Comparison of ENCODE assay signal across 8 mouse cellular contexts in the genomic region with DNA sequence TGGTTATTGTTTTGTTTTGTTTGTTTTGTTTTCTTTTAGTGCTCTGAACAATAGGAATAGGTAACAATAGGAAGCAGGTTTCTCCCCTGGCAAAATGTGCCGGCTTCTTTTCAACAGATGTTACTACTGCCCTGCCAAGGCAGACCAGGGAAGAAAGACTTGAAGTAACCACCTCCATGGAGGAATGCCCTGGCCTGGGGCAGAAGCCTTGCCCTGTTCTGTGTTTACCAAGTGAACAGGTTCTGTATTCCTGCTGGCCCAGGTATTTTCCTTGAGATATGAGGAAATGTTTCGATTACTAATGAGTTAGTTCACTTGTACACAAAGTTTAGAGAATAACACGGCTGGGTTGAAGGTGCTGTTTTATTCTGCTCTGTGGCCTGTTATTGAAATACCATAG. TPM values are rescaled to one million over a fixed set of nuclear protein-coding genes. Genes with fewer than 3 reads are reported as not detected.
A peak's percentile ranks its signal among the peaks of the same experiment; 100 is the strongest.
DNase-seq lines count a peak whose midpoint lies in the region; ATAC-seq and TF ChIP-seq lines count a peak whose summit lies in the region.

No protein-coding gene starts in this region.

- WGBS in heart, embryonic 16.5 days, result 62% methylated on average over 3 of the region's 3 CpGs
- WGBS in hindbrain, embryonic 10.5 days, result 64% methylated on average over 3 of the region's 3 CpGs
- whole genome bisulfite sequencing in midbrain, postnatal 0 days, result 58% methylated on average over 3 of the region's 3 CpGs

- H3K4me1 ChIP-seq in heart, embryonic 16.5 days (ENCODE audit: control insufficient read depth, insufficient read depth, low read length), result peaks cover 10% of the 10 kb centered on the region
- H3K4me1 ChIP-seq in hindbrain, embryonic 10.5 days (replicated peaks), result peaks cover 25% of the 10 kb centered on the region
- peaks cover 7% of the 10 kb centered on the region; the same call in 1 of the 2 replicates for H3K4me1 ChIP-seq in midbrain, postnatal 0 days (ENCODE audit: insufficient read depth, low read length)

- H3K4me3 ChIP-seq in heart, embryonic 16.5 days (ENCODE audit: low read length), result no peak overlapping the region
- H3K4me3 ChIP-seq in hindbrain, embryonic 10.5 days, result peak overlapping the region; percentile 81
- H3K4me3 ChIP-seq in midbrain, postnatal 0 days (ENCODE audit: low read depth, low read length), result peak overlapping the region; percentile 72

- no peaks in the 10 kb centered on the region for H3K27me3 ChIP-seq in heart, embryonic 16.5 days (ENCODE audit: control insufficient read depth, insufficient read depth, low read length)
- no peaks in the 10 kb centered on the region for H3K27me3 ChIP-seq in hindbrain, embryonic 10.5 days (ENCODE audit: insufficient read depth, poor library complexity, severe bottlenecking)
- H3K27me3 ChIP-seq in midbrain, postnatal 0 days (ENCODE audit: insufficient read depth, low read length), result no peaks in the 10 kb centered on the region

- ATAC-seq in heart, embryonic 16.5 days (replicated peaks; ENCODE audit: extremely low read depth, insufficient read depth, low FRiP score), result no peak
- ATAC-seq in midbrain, postnatal 0 days (ENCODE audit: low FRiP score), result no peak

- DNase-seq in heart, postnatal 4 days, result no peak
- no peak for DNase-seq in hindbrain, embryonic 10.5 days (ENCODE audit: low spot score)
- DNase-seq in kidney, postnatal 25 days, result peak; percentile 32 to 58
- no peak for DNase-seq in midbrain, postnatal 0 days (ENCODE audit: low spot score)
- no peak for DNase-seq in adrenal gland, postnatal 4 days (ENCODE audit: low spot score in 2 of 2)
- DNase-seq in gastrocnemius, postnatal 36 days, result no peak
- no peak for DNase-seq in layer of hippocampus, postnatal 10 days (ENCODE audit: low spot score in 2 of 2)

- no peak overlapping the region for H3K27ac ChIP-seq in heart, embryonic 16.5 days (ENCODE audit: low read length)
- H3K27ac ChIP-seq in hindbrain, embryonic 10.5 days, result no peak overlapping the region
- H3K27ac ChIP-seq in midbrain, postnatal 0 days (ENCODE audit: low read depth, low read length), result no peak overlapping the region

- no peaks in the 10 kb centered on the region for H3K9me3 ChIP-seq in heart, embryonic 16.5 days (replicated peaks; ENCODE audit: control insufficient read depth, low read length)
- no peaks in the 10 kb centered on the region for H3K9me3 ChIP-seq in hindbrain, embryonic 10.5 days
- H3K9me3 ChIP-seq in midbrain, postnatal 0 days (ENCODE audit: low read length), result no peaks in the 10 kb centered on the region

- no peaks in the 10 kb centered on the region for H3K36me3 ChIP-seq in heart, embryonic 16.5 days (ENCODE audit: control insufficient read depth, insufficient read depth)
- no peaks in the 10 kb centered on the region for H3K36me3 ChIP-seq in hindbrain, embryonic 10.5 days
- H3K36me3 ChIP-seq in midbrain, postnatal 0 days (ENCODE audit: insufficient read depth, low read length), result no peaks in the 10 kb centered on the region

- intact Hi-C loops in gastrocnemius, postnatal 36 days (cut with DNase I), result no loop called here

- H3K9ac ChIP-seq in heart, embryonic 16.5 days (ENCODE audit: low read length), result no peak overlapping the region
- 0 out of 2 replicates have a peak overlapping the region, but pooled peaks have one; percentile 79 for H3K9ac ChIP-seq in midbrain, postnatal 0 days (replicated peaks; ENCODE audit: low read length, poor library complexity, severe bottlenecking)

- TF ChIP-seq CTCF in midbrain, postnatal 0 days (IDR thresholded peaks at IDR 0.05), result no peak

- peak overlapping the region; percentile 98 for H3K4me2 ChIP-seq in heart, embryonic 16.5 days (ENCODE audit: low read depth, low read length)
- H3K4me2 ChIP-seq in midbrain, postnatal 0 days (ENCODE audit: low read depth, low read length, poor library complexity, severe bottlenecking), result peak overlapping the region; percentile 69

RNA-seq across cellular contexts. Expression of a gene that starts 1.4 kb away (rescaled TPM):
- polyA plus RNA-seq in heart, embryonic 16.5 days (2015; fragmentation: Nextera tagmentation; extraction: Ambion mirVana), result 5.5 and 6.6 TPM in 2 replicates
- 1 to 10 TPM; 2.1 to 2.4 TPM for total RNA-seq in heart, postnatal 4 days (2021)
- polyA plus RNA-seq in hindbrain, embryonic 10.5 days (2016; fragmentation: Nextera tagmentation; extraction: Ambion mirVana), result 18.5 and 21.1 TPM in 2 replicates
- 20.3 and 20.4 TPM in 2 replicates for total RNA-seq in midbrain, postnatal 0 days (2014; rRNA removed)
- 52.6 and 52.9 TPM in 2 replicates for polyA plus RNA-seq in midbrain, postnatal 0 days (2015; fragmentation: Nextera tagmentation; extraction: Ambion mirVana)
- total RNA-seq in adrenal gland, postnatal 4 days (2021), result 10 to 100 TPM in 1 of 2 experiments, 1 to 10 TPM in 1; 7.8 to 11.4 TPM
- 1 to 10 TPM in 1 of 2 experiments, under 1 TPM in 1; 0.97 to 1.2 TPM for total RNA-seq in gastrocnemius, postnatal 36 days (2021)
- total RNA-seq in layer of hippocampus, postnatal 10 days (2021), result 10 to 100 TPM; 21.5 to 22.2 TPM

RNA-seq across cellular contexts. Expression of a gene that starts 1.5 kb away (rescaled TPM):
- 84.7 and 92.8 TPM in 2 replicates for polyA plus RNA-seq in heart, embryonic 16.5 days (2015; fragmentation: Nextera tagmentation; extraction: Ambion mirVana)
- 10 to 100 TPM; 46.9 to 49.4 TPM for total RNA-seq in heart, postnatal 4 days (2021)
- polyA plus RNA-seq in hindbrain, embryonic 10.5 days (2016; fragmentation: Nextera tagmentation; extraction: Ambion mirVana), result 170 and 225 TPM in 2 replicates
- 24.3 and 38.3 TPM in 2 replicates for total RNA-seq in midbrain, postnatal 0 days (2014; rRNA removed)
- 106 and 113 TPM in 2 replicates for polyA plus RNA-seq in midbrain, postnatal 0 days (2015; fragmentation: Nextera tagmentation; extraction: Ambion mirVana)
- 10 to 100 TPM; 74.9 to 81.0 TPM for total RNA-seq in adrenal gland, postnatal 4 days (2021)
- total RNA-seq in gastrocnemius, postnatal 36 days (2021), result 10 to 100 TPM; 31.5 TPM
- total RNA-seq in layer of hippocampus, postnatal 10 days (2021), result 10 to 100 TPM; 52.2 to 58.4 TPM

RNA-seq across cellular contexts. Expression of a gene that starts 28.7 kb away (rescaled TPM):
- 0.12 TPM in 1 of 2 replicates, not detected in the other for polyA plus RNA-seq in heart, embryonic 16.5 days (2015; fragmentation: Nextera tagmentation; extraction: Ambion mirVana)
- total RNA-seq in heart, postnatal 4 days (2021), result not detected
- 1.2 and 2.0 TPM in 2 replicates for polyA plus RNA-seq in hindbrain, embryonic 10.5 days (2016; fragmentation: Nextera tagmentation; extraction: Ambion mirVana)
- total RNA-seq in midbrain, postnatal 0 days (2014; rRNA removed), result 0.33 and 2.5 TPM in 2 replicates
- 0.41 and 0.43 TPM in 2 replicates for polyA plus RNA-seq in midbrain, postnatal 0 days (2015; fragmentation: Nextera tagmentation; extraction: Ambion mirVana)
- total RNA-seq in adrenal gland, postnatal 4 days (2021), result under 1 TPM; 0.39 to 0.73 TPM
- total RNA-seq in gastrocnemius, postnatal 36 days (2021), result under 1 TPM; 0.33 to 0.67 TPM
- total RNA-seq in layer of hippocampus, postnatal 10 days (2021), result 1 to 10 TPM; 3.5 to 5.2 TPM

Comparison
In these comparisons a context has a peak if more than half of its experiments do, and no peak if none do; other contexts are left out.
1. DNase-seq: peak in kidney, postnatal 25 days (2 of 2); none in heart, postnatal 4 days (single experiment), hindbrain, embryonic 10.5 days (single experiment), midbrain, postnatal 0 days (single experiment), adrenal gland, postnatal 4 days (0 of 2), gastrocnemius, postnatal 36 days (0 of 2) and layer of hippocampus, postnatal 10 days (0 of 2).